Mouse (Mus musculus): ENCODE measurements around the gene Zbtb20.
"Not testable (repeated sequence)": the region's sequence is repeated elsewhere in the genome, so short reads cannot be mapped to it uniquely, and the experiment has no call there.

Zbtb20 gene

DNA sequence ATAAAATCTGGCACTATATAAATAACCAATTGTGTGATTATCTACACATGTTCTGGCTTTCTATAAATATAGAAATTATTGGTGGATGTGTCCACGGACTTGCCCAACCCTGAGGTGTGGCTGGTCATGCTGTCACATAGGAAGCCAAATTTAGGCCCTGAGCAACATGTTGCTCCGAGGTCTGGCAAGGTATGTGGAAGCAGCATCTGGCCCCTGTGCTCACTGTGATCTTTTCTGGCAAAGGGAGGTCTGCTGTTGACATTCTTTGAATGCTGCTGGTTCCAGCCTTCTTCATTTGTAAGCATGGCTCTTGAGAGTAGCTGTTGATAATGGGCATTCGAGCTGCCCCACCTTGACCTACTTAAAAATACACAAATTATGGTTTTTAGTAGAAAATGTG lies 35.0 kb downstream of the Zbtb20 start:
- DNase-seq: no peak

DNA sequence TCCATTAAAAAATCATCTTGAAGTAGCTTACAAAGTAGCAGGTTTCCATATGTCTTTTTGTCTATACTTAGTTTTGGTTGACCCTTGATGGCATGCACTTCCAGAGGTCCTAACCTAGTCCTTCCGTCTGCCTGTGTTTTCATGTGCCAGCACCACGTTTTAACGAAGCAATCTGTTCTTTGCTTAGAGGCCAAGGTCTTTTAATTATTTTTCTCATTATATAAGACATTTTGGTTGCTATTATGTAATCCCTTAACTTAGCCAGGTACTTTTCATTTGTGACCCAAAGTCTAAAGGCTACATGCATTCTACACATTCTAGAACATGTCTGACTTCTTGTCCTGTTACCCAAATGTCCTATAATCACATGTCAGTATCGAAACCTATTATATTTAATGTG lies 35.6 kb downstream of the Zbtb20 start:
- no peak for DNase-seq

DNA sequence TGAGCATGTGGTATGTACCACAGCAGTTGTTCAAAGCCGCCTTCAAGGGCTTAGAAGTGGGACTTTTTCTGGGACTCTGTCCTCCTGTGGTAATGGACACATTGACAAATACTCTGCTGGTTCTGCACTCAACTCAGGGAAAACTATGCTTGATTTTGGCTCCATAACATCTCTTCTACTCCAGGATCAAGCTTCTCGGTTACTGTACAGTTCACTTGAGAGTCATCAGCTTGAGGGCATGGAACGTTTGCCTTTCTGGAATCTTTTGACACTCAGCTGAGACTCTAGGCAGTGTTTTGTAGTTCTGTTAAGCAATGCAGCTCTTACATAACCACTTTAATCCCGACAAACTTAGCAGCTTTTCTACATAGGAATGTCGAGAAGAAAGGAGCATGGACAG lies 36.1 kb downstream of the Zbtb20 start:
- no peak for DNase-seq

DNA sequence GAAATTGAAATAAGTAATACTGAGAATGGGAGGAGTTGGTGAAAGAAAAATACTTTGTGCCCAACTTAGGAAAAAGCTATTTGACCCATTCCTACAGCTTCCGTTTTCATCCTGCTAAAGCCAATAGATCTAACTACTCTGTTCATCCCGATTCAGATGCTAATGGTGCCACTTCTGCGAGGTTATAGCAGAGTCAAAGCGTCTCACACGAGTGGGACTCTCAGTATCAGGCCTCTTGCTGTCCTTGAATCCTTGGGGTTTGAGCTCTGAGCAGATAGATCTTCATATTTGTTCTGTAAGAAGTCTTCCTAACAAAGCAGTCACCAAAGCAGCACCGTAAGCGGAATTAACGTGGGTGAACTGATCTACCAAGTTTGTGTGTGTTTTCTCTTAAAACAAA lies 37.6 kb downstream of the Zbtb20 start:
- DNase-seq: no peak

DNA sequence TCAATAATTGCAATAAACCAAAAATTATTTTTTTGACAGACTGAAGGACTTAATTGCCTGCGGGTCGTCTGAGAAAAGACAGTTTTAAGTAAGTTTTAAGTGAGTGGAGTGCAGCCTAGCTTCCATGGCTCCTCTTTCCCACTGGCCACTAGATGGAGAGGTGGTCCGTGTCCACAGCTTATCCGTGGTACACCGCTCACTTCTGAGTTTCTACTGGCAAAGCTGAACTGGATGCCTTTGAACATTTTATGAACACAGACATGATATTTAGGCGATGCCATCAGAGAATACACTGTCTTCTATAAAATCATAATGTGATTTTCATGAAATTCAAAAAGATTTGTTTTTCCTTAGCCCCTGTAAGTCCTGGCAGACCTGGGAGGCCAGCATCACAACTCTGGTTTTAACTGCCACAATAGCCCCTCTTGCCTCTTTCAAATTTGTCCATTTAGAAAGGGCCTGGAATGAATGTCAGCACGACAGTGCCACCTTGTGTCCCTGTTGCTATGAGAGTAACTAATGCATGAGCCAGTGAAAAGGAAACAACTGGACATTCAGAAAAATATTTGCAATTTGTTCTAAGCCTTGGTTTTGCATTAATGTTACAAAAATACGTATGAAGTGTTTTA lies 38.9 kb downstream of the Zbtb20 start:
- DNase-seq: peak; percentile 67

DNA sequence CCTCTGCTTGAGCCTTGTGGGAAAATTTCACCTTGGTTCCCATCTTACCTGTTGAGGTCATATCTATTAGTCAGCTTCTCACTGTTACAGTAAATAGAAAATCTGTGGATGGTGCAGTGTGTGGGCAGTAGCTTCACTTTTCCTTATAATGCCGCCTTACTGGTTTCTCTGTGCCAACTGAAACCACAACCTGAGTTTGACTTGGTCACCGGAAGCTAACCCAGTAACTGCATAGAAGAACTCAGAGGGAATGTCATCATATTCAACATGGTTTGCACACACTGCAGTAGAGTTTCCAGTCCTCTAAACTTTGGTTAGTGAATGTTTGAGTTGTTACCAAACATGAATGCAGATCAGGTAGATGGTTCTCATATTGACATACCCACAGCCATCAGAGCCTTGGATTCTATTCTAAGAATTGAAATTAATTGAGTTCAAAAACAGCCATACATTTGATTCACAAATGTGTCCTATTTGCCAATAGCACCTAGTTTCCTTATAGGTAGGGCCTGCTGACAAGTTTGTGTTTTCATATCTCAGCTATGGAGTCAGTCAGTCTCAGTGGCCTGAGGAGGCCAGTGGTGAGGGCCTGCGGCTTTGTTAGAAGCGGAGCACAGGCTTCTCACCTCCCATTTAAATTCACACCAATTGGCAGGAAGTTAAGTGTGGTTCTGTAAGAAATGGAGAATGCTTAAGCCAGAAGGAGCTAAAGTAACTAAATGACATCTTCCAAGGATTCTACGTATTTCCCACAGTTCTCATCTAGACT lies 44.5 kb downstream of the Zbtb20 start:
- no peak for DNase-seq

DNA sequence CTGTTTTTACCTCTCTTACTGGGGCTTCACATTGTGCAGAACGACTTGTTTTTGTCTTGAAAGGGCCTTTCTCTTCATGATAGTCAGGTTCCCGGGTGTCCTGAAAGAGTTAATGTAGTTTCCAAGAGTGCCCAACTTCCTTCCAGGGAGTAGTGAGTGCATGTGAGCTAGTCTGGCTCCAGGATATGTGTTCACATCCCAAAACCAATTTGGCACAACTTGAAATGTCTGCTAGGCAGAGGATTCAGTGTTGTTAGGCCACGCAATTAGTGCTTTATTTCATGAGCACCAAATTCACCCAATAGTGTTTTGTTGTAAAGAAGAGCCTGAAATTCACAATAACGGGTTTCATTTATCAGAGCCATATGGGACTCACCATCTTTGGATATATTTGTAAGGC lies 45.8 kb downstream of the Zbtb20 start:
- DNase-seq: no peak

DNA sequence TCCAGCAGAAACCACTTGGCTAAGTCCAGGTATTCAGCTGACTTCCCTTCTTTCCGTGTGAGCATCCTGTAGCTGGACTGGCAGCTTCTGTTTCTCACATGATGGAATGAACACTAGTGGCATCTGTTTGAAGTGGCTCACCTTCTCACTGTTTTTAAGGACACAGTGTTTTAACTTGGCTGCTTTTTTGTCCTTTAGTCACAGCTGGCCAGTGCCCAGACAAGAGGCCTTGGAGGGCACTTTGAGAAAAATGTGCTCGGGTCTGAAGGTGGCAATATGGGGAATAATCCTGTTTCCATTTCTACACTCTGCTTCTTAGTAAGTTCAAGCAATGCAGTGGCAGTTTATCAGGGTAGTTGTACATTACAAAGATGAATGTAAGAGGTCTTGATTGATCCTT lies 62.5 kb downstream of the Zbtb20 start:
- no peak for DNase-seq

DNA sequence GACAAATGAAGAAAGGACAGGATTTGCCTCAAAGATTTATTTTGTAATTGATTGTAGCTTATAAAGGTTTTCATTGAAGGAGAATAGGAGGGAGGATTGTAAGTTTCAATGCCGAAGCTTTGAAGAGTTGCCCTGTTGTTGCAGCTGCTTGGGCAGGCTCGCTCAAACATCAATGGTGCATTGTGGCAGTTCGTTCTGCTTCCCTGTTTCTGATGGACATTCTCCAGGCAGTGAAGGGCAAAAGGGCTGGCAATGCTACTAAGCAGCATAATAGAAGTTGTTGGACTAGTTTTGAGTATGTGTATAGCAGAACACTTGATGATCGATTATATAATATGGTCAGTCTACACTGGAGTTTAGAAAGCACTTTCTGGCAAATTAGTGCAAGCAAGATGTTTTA lies 71.3 kb downstream of the Zbtb20 start:
- DNase-seq: no peak

DNA sequence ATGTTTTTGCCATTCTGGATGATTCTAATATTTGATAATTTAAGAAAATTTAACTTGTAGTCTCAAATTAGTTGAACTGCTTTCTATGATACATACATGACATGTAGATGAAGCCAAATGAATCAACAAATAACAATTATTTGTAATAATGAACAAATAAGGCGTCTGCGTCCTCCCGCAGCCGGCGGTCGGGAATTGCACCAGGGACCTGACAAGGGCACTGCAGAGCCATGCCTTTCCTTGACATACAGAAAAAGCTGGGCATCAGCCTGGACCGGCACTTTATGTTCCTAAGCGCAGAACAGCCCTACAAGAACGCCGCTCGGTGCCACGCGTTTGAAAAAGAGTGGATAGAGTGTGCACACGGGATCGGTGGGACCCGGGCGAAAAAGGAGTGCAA lies 79.7 kb downstream of the Zbtb20 start:
- DNase-seq: not testable (repeated sequence)

DNA sequence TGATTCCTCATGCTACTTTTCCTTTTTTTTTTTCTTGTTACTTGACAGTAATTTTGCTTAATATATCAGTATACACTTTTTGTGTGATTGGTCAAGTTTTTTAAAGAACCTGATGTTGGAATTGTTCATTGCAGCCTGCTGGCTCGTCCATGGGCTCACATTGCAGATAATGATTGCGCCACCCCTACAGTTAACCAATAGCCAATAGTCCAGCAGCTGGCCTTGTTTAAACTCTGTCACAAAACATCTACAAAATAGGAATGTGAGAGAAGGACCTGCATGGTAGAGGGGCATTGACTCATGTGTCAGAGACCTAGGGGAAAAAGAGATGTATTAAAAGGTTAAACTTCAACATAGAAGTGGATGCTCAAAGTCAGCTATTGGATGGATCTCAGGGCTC lies 97.2 kb downstream of the Zbtb20 start:
- DNase-seq: no peak

DNA sequence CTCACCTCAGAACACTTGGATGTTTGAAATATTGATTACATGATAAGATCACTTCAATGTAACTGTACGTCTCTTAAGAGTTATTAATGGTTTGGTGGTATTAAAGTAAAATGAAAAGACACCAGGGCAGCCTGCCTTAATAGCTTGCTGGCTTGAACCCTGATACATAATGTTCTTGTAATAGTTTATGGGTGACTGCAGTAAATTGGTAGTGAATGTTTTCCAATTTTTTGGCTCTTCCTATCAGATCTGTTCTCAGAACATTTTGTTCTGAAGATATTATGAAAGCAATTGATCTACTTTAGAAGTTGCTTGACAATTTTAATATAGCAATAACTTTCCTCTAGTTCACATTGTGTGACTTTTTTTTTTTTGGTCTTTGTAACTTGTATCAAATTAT lies 123.2 kb downstream of the Zbtb20 start:
- DNase-seq: no peak

DNA sequence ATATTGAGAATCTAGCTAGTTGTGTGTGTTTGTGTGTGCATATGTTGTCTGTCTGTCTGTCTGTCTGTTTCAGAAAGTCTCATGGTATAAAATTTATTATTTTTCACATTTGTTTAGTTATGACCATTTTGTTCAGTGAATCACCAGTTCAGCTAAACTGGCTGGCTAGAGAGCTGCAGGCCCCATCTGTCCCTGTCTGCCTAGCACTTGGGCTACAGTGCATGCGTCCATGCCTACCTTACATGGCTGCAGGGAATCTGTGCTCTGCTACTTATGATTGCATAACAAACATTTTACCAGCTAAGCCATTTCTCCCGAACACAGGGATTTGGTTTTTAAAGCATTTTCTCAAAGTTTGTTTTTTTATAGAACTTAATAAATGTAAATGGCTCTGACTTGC lies 150.7 kb downstream of the Zbtb20 start:
- no peak for DNase-seq

DNA sequence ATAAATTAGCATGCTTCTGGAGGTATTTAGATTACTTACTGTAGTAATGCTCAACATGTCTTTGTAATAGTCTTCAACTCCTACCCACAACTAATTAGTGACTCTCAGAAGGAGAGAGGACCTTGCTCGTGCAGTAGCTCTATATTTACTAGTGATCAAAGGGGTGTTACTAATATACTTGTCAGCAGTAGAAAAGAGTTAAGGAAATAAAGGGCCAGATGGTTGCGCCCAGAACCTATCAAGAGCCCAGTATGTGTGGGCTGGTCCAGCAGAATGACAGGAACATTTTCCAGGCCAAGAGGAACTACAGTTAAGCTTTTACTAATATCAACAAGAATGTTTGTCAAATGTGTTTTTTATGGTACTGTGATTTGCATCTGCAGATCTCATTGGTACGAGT lies 153.6 kb downstream of the Zbtb20 start:
- no peak for DNase-seq

DNA sequence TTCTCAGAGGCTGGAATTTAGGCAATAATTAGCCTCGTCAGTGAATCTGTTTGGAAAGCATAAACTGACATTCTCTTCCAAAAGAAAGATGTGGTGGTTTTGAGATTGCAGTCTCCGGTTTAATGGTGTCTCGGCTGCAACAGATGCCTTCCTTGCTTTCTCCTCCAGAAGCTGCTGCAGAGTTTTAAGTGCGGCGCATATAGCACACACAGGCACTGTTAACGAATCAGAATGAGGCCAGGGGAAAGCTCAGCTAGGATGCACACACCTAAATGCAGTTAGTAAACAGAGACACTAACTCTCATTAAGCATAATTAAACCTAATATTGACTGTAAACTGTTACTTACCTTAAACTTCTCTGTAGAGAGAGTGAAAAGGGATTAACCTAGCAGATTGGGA lies 160.0 kb downstream of the Zbtb20 start:
- no peak for DNase-seq

DNA sequence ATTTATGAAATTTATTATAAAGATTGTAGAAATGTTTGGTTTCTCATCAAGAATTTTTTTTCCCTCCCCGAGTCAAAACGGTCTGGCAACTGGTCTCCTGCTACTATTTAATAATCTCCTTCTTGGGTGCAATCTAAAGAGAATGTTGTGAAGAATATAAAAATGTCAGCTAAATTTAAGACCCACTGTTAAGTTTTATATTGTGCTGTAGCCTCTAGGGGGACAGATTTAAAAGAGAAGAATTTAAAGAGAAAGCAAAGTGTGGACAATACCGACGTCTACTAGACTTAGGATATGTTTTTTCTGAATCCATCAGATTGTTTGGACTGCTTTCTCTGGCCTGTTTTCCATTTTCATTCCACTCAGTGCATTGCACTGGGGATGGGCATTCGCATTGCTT lies 160.8 kb downstream of the Zbtb20 start:
- DNase-seq: no peak

DNA sequence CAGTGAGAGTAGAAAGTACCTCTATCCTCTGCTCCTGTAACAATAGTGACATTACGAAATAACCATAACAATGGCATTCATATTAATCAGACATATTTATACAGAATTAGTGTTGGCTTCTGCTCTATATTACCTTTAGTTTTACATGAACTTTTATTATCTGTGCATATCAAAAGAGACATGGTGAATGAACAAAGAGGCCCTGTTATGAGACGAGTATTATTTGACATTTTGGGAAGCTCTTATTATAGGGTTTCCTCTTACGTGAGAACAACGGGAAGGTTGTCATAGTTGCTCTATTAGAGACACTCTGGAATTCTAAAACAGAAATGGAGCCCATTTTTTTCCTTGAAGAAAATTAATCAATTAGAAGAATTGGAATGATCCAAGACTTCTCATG lies 161.6 kb downstream of the Zbtb20 start:
- DNase-seq: no peak

DNA sequence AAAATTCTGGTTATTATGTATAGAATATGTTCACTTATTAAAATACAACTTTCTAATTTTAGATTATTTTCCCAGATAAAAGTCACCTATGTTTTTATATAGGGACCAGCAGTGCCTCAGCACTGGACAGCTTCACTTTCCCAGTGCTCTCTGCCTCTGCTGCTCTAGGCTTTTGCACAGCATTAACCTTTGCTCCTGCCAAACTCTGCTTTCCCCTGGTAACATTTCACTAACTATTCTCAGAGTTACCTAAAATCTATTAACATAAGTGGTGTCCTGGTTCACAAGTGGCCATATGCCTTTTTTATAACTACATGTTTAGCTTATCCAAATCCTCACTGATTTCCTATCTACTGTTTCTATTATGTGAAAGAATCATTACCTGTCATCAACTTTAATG lies 169.9 kb downstream of the Zbtb20 start:
- DNase-seq: no peak

DNA sequence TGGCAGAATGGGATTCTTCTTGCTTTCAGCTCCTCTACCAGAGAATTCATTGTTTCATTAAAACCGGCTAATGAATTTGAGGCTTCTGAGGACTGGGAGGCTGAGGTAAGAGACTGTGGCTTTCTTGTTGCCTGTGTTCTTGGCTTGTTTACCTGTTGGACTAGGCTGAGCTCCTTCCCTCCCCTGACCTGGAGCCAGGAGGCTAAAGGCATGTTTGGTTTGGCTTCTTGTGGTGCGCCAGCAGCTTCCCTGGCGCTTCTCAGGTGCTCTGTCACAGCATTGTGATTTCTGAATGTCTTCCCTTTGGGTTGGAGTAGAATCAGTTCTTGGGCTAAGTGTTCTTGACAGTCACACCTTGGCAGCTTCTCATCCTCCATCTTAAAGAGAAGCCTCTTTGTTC lies 171.0 kb downstream of the Zbtb20 start:
- no peak for DNase-seq

DNA sequence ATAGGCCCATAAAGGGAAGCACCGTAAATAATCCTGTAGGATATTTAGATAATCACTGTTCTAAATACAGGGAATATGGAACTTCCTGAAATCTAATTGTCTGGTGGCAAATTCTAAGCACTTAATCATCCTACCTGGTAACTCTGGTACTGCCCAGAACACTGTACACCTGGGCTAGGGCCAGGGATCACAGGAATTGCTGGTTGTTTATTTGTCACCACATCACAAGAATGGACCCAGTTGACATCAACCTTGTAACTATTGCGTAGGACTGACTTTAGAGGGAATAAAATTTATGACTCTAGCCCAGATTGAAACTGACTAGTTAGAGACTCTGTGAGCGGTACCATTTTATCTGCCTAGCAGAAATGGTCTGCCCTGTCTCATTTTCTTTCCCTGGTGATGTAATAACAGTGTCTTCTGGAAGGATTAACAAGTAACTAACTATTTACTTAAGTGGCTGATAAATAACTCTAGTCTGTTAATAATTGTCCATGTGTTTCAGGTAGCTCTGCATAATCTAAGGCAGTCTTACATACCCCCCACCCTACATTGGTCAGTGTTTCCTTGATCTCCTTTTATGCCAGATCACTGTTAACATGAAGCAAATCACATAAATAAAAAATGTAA lies 194.1 kb downstream of the Zbtb20 start:
- no peak for DNase-seq

DNA sequence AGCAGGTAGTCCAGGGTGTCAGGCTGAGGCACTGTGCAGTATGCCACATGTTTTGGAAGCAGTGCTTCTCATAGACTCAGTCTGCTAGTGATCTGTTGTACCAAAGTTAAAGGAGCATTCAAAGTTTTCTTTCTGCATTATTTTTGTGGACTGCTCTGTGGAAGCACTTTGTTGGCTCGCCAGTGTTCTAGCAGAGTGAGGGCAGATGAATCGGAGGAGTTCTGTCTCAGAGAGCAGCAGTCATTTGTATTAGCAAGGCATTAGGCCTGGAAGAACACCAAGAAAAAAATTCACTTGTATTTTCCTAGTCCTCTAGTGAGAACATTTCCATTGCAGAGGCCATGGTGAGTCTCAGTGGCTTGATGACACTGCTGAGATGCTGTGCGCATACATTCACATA lies 196.2 kb downstream of the Zbtb20 start:
- no peak for DNase-seq

DNA sequence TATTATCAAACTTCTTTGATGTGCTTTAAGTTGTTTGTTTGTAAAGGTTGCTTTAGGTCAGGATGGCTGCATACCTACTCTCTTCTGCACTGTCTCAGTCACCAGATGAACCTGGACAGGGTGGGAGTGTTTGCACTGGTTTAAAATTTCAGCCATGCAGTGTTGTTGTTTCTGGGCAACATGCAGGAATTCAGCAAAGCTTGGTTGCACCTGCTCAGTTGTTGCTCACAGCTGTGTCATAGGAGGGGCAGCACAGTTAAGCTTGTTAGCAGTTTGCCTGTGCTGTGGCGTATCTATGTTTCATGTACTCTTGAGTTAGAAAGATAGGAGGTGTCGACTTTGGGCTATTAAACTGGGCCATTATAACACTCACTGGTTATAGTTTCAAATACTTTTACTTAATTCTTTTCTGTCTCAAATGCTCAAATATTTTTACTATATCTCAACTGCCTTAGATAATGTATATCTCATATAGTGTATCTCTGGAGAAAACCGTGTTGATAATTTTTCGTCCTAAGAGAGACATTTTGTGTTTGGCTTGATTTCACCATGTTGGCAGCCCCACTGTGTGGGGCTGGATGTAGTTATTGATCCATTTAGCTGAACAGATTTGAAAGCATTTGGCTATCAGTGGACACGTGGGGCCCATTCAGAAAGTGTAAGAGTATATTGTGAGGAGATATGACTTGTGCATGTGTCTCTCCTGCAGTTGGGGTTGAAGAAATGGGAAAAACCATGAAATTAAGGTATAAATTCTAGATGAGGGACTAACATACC lies 197.3 kb downstream of the Zbtb20 start:
- DNase-seq: no peak

DNA sequence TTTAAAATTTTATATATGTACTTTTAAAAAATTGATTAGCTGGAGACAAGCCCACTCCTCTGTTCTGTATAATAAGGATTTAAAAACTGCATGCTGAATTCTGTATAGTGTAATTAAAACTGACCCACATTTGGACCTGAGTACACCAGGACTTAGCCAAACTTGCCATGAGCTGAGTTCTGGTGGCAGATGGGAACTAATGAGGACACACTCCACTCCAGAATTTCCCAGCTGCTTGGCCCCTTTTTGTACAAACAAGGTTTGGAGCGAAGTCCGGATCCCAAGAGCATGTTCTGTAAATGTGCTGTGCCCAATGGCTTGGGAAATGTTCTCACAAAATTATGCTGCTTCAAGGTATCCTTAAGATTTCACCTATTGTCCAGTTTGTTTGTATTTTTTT lies 204.7 kb downstream of the Zbtb20 start:
- DNase-seq: no peak
